Mouse (Mus musculus): Measurements from ENCODE around the gene Tmem209.
A peak's percentile ranks its signal among the peaks of the same experiment; 100 is the strongest.

Gene Tmem209

DNA sequence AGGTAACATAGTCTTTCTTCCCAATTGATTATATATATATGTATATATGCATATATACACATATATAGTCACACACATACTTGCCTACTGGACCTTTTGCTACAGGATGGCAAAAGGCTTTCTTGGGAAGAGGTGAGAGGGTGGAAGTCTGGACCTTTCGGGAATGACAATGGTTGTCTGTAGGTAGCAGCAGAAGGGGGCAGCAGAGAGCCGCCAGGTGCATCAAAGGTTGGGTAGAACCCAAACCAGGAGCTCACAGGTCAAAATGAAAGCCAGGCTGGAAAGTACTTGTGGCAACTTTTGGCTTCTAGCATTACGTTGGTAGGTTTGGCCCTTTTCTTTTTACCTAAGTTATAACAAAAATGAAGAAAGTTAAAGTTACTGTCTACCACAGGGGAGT lies 25.8 kb upstream of the Tmem209 start:
- DNase-seq: peak; percentile 71 to 78

DNA sequence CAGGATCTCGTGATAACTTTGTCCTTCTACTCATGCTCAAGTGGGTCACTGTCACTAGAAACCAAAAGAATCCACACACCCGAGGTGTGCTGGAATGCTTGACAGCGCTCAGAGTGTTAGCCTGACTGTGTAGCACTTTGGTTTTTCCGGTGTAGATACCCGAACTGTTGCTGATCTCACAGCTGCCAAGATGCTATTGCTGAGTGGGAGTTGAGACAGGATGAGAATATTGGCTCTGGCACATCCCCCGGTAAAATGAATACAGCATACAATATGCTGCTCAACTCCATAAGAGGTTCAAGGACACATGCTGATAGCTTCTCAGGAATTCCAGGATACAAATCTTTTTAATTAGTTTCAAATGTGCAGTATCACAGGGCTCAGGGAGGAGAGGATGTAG lies 19.2 kb upstream of the Tmem209 start:
- DNase-seq: no peak

DNA sequence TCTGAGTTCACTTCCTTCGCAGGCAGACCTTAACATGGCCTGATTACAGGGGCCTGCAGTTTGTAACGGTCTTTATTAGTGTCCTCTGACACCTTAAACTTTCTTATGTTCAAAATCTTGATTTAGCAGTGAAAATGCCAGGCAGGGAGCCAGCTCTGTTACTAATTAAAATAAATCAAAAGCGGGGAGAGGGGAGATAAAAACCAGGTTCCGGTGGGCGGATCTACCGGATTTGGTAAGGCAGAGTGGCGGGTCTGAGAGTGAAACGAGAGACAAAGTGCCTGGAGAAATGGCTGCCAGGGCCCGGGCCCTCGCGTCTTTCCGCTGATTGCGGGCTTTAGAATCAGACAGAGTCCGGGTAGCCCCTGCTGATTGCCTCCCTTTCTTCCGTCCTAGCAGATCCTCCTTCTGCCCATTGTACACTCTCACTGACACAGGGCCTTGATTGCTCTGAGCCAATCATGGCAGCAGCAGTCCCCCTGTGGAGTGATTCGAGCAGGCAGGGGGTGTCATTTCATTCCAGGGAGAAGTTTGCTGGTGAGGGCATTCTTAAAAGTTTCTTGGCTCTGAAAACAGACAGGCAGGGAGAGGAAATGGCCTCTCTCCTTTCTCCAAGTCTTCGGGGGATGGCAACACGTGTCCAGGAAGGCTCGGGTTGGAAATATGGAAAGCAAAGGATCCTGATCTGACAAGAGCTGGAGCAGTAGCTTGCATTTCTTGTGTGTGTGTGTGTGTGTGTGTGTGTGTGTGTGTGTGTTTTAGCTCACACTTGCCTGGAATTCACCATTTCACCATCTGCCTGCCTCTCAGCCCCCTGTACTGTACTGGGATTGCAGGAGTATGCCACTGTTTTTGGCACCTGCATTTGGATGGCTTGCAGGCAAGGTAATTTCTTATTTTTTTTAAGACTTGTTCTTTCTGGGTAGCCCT lies 17.3 kb upstream of the Tmem209 start:
- no peak for DNase-seq

DNA sequence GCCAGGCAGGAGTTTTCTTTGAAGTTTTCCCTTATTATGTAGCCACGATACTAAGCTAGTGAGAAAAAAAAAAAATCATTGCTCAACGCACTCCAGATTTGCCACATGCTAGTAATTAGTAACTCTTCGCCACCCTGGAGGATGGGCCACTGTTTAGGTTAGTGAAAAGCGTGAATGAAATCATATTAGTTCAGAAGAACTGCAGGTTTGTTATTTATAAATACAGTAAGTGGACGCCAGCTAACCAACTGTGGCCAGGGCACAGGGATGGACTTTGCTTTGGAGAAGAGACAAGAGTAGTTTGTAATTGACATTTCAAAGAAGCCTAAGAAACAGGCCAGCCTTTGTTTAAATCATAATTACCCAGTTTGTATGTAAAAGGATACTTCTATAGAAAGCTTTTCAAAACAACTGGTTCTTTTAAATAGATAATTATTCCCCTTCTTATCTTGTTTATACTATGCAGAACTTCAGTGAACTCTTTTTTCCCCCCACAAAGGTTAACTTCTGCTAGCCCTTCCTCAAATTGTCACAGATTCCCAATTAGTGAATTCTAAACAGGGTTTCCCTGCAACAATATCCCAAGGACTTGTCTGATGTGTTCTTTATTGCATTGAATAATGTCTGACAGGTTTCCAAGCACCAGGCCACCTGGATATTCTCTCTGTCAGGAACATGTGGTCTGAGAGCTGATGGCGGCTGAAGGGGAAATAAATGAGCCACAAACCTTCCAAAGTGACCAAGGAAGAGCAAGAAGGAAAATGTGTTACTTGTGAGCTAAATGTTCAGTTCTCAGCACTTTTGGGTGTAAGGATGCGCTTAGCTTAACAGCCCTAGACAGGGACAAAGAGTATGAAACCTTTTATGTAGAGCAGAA lies 16.1 kb upstream of the Tmem209 start:
- DNase-seq: no peak

DNA sequence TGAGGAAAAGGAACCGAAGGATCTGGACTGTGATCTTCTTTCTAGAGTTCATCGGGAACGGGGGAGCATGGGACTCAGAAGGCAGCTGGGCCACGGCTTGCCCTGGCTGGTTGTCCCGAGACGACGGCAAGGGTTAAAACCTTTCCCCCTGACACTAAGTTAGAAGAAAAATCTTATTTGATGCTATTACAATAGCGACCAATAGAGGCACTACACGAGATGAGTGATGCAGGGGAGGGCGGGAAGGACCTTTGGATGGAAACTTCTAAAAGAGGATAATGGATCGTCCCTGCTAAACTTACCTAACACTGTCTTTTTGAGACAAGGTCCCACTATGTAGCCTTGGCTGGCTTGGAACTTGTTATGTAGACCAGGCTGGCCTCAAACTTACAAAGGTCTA lies 10.8 kb upstream of the Tmem209 start:
- DNase-seq: no peak

DNA sequence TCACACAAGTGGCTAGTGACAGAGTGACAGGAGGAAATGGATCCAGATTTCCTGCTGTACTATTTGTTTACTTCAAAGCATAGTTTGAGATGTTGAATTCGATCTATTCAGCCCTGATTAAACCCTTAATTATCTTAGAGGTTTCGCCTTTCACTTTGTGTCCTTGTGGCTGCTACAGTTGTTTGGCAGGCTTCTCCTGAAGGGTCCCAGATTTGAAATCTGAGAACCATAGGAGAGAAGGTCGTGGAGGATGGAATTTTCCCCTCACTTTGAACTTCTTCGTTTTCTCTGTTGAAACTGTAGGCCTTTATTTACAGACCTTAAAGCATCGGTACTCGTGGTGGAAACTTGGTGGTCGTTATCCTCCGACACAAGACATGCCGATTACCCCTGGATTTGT lies 4.7 kb upstream of the Tmem209 start:
- no peak for DNase-seq

DNA sequence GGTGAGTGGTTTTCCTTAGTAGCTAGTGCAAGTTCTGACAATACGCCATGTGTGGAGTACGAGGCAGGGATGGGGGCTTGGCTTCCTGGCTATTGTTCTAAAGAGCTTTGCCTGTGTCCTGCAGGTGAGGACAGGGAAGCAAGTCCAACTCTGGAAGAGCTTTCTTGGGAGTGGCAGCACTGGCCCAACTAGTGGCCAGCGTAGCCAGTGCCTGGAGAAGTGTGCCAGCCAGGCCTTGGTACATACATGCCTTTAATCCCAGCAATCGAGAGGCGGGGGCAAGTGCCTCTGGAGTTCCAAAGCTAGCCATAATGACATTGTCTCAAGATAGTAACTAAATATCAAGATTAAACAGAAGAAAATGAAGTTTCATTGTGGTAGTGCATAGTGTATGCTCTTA lies 708 bp upstream of the Tmem209 start:
- peak; percentile 8 to 26 for DNase-seq

DNA sequence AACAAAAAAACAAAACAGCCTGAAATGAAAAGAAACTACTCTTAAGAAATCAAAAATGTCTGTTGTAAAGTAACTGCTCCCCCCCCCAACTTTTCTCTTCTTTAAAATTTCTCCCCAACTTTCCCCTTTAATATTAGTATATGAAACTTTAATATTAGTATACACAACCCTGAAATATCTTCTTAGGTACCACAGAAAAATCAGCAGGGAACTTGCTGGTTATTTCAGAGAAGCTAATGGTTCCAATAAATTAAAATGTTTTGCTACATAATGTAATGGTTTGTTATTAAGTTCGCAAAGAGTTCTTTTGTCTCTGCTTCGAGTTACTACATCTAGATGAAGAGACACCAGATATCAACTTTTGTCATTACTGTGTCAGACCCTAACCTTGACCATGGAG lies 759 bp downstream of the Tmem209 start:
- DNase-seq: no peak

DNA sequence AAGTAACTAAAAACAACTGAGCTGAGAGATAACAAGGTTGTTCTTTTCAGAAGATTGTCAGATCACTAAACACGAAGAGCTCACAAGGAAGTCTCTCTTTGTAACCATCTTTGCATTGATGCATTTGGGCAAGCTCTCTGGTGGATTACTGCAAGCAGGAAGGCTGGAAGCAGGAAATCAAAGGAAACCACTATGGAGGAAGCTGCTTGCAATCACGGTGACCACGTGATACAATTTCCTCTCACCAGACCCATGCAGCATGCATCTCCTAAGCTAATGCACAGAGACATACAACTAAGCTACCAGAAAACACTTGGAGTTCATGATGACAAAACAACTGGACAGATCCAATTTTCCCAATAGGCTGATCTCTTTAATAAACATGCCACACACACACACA lies 10.5 kb downstream of the Tmem209 start:
- DNase-seq: no peak

DNA sequence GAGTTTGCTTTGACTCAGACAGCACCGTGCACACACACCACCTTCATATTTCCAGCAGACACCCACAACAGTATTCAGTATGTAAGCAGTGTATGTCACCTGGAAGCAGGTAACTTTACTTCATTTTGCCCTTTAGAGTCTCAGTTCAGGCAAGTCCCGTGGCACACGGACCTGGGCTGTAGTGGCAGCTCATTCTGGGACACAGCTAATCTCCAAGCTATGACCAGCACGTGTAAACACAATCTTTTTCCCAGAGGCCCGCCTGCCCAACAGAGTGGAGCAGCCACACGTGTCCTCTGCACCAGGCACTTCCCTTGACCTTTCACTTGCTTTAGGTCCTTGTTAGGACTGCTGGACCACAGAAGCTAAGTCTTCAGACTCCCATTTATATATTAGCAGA lies 23.1 kb downstream of the Tmem209 start:
- no peak for DNase-seq

DNA sequence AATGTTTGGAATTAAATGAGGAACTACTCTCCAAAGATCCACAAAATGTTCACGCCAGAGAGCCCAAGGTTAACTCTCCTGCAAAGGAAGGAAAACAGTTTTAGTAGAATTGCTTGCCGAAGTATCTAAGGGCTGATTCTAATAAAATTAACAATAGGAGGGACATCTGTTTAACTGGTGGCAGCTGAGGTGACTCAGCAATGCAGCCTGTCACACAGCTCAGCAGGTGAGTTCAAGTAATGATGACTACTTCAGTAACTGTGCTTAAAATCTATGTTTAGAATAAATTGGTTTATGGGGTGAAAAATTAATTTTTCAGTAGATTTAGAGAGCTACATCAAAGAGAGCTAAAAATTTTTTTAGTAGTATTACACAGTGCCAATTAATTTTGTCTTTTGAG lies 26.7 kb downstream of the Tmem209 start:
- no peak for DNase-seq

DNA sequence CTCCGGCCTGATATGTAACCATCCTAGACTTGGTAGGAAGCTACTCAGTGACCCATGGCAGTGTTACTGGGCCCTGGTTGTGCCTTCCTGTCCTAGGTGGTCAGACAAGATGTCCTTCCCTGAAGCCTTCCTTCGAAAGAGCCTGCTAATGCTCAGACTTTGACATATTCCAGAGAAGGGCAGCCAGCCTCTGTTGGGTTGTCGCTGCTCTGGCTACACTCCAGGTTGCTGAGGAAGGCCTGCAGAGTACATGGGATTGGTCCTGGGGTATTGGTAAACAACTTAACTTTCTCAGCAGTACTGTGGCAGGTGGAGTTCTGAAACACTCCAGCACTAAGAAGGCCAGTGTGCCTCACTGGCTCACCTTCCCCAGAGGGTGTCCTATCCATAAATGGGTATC lies 30.2 kb downstream of the Tmem209 start:
- DNase-seq: peak in 1 of 2 experiments; percentile 43

DNA sequence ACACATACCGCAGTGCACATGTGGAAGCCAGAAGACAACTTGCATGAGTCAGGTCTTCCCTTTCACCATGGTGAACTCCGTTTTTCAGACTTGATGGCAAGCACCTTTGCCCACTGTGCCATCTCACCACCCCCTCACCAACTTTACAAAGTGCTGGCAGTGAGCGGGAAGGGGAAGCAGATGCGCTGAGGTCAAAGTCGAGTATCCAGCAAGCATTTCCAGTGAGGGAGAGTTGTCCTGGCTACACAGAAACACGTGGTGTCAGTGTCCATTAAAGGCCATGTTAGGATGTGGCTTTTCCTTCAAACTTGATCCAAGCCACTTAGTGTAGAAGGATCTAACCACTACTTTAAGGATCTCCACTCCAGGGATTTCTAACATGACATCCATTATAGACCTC lies 31.8 kb downstream of the Tmem209 start:
- peak in 1 of 2 experiments; percentile 13 for DNase-seq

DNA sequence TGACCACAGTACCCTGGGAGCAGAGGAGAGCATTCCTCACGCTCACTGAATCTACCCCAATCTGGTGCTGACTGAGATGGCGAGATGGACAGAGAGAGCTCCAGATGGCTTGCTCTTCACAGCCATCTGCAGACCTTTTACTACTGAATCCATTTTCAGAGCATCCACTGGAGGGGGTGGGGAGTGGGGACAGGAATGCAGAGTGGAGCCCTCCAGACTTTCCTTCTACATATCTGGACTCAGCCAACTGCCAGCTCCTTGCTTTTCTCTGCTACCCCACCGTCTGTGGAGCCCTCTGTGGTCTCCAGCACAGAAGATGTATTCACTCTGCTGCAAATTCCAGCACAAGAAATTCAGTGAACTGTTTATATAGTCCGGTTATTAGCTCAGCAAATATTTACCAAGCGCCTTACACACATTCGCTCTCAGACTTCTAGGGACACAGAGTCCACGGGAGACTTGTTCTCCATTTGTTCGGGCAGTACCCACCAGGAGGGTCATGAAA lies 32.3 kb downstream of the Tmem209 start:
- peak; percentile 65 to 73 for DNase-seq

DNA sequence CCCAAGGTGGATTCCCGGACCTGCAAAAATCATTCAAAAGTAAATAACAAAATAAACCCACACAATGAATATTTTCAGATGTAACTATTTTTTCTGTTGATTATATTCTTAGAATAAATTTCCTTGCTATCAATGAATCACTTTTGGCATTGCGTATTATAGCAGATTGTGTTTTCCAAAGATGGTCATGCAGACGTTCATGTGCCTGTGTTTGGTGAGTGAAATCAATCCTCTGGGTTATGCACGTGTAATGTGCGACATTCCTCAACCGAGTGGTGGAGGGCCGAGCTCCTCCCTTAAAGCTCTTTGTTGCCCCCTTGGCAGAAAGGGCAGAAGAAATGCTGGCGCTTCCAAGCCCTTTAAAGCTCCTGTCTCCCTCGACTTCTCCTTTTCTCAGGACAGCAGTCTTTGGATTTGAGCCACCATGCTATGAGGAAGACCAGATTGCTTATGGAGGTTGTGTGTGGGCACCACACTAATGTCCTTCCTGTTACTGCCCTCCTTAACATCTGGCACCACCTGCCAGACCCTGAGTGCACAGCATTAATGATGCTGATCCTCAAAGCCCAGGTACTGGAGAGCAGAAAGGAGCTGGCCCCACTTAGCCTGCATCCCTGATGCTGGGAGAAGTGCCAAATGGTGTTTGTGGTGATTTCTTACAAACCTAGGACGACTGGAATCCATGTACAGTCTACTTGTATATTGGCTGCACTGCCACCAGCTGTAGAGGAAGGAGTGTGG lies 33.4 kb downstream of the Tmem209 start:
- no peak for DNase-seq

DNA sequence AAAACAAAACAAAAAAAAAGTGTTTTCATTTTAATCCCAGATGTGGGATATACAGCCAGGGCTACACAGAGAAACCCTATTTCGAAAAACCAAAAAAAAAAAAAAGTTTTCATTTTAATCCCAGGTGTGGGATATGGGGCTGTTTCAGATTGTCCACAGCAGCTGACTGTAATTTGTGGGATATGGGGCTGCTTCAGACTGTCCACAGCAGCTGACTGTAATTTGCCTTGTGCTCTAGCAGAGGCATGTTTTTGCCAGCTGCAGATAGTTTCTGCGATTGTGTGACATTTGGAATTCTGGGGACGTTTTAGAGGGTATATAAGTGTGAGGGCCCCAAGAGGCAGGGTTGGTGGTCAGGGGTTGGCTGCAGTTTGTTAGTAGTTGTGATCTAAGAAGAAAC lies 37.9 kb downstream of the Tmem209 start:
- no peak for DNase-seq

DNA sequence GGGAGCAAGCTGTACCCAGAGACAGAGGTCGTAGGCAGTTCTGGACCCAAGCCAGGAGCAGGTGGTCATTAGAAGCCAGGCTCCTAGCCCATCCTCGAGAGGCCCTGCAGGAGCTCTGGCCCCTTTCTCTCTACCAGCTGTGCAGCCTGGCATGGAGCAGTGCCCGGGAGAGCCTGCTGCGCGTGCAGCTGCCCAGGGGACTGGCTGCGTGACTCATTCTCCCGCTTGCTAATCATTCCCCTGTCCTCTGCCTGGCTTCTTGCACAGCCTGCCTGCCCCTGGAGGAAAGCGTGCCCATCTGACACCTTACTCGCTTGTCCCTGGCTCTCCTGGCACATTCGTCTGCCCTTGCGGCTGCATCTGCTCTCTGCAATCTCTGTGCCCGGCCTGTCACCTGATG lies 40.2 kb downstream of the Tmem209 start:
- DNase-seq: peak; percentile 85 to 88

DNA sequence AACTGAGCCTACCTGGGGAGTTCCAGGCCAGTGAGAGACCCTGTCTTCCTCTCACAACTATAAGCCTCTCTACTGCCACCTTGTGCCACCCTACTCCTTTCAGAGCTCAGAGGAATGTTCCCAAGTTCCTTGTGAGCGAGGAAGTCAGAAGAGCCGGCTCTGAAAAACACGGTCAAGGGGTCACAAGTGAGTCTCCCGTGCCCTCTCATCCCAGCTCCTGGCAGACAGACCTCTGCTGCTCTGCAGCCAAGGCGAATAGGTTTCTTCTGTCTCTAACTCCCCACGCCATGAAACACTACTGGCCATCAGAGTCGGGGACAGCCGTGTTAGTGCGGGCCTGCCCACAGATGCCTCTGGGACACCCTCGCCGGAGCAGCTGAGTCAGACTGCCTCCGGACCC lies 40.9 kb downstream of the Tmem209 start:
- peak; percentile 65 to 79 for DNase-seq

DNA sequence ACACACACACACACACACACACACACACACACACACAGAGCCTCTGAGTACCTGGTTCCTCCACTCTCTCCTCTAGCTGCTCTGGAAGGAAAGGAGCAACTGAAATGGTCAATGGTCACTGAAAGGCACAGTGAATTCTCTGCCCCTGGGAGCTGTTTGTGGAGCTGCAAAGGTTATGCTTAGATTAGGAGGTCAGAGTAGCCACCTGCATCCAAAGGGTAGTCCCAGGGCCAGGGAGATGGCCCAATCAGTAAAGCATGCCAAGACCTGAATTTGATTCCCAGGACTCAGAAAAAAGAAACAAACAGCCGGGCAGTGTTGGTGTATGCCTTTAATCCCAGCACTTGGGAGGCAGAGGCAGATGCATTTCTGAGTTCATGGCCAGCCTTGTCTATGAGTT lies 41.5 kb downstream of the Tmem209 start:
- no peak for DNase-seq

DNA sequence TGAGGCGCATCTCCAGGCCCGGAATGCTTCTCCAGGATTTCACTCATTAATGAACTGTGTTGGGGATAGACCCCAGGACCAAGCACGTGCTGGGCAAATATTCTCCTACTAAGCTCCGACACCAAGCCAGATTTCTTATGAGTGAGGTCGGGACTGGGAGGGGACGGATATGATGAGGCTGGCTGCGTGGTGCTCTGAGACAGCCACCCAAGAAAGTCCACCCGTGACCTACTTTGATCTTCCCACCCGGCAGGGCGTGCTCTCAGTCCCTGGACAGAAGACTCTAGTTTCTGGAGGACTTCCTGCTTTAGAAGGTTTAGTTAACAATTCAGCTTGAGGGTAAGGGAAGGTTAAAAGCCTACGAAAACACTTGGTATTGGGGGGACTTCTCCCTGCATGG lies 44.0 kb downstream of the Tmem209 start:
- no peak for DNase-seq

DNA sequence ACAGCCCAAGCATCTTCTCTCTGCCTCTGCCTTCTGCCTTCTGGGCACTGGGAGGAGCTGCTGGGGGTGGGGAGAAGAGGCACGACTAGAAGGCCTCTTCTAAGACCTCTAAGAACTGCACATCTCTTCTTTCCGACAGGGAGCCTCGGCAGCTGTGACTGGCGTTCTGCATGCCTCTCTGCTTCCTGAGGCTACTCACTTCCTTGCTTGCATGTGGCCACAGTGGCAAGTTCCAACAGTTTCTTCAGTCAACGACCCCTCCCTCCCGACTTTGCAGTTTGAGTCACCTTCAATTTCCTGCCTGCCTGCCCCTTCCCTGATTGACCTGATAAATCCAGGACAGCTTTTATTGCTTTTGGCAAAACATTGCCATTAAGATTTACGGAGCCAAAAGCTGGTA lies 46.8 kb downstream of the Tmem209 start:
- DNase-seq: no peak

DNA sequence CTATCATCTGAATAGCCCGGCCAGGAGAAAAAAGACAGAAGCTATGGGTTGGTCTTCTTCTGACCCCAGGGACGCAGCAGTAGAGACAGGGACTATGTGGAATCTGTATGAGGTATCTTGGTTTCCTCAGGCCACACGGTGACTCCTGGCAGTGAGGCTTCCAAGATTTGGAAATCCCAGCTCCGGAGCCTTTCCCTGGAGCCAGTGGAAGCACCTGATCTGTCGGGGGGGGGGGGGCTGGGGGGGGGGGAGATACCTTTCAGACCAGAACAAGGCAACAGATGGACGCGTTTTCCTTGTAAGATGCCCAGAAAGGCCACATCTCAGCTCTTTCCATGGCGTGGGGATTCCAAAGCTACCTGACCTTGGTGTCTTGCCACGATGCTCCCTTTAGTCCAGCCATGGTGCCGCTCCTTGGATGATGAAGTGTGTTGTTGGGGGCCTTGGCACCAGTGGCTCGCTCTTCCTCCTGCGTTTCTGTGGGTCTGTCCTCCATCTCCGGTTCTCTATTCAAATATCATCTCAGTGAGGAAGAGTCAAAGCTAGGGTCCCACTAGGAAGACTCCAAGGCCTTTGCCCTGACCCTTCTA lies 47.7 kb downstream of the Tmem209 start:
- peak in 1 of 2 experiments; percentile 41 for DNase-seq

Measured in cerebellum, adult 18-20 months (tissue).